Mouse (Mus musculus) brain, embryonic 14.5 days (tissue): ENCODE data around the gene Pld1. TPM values are rescaled to one million over a fixed set of nuclear protein-coding genes. Genes with fewer than 3 reads are reported as not detected.
A peak's percentile ranks its signal among the peaks of the same experiment; 100 is the strongest.

Experiments used
- DNase-seq: peaks from one replicate; pipeline ENCODE4 v3.0.0-alpha.2; 2011; ENCODE audit warnings: low read depth
- CTCF ChIP-seq: fragments of 200-500 bp; IDR thresholded peaks from 2 replicates; pipeline ENCODE4 v1.5.1; 2012; ENCODE audit warnings: inconsistent platforms, mild to moderate bottlenecking, moderate library complexity, borderline replicate concordance; ENCODE audit not compliant: insufficient read depth, insufficient read length; ENCODE audit errors: extremely low read depth
- POLR2A ChIP-seq: fragments of 200-500 bp; IDR thresholded peaks from 2 replicates; pipeline ENCODE4 v1.6.1; 2012; ENCODE audit warnings: mild to moderate bottlenecking, inconsistent platforms, borderline replicate concordance; ENCODE audit not compliant: poor library complexity, insufficient read depth, insufficient read length, severe bottlenecking; ENCODE audit errors: extremely low read depth
- polyA plus RNA-seq: library from polyadenylated mRNA; depleted of rRNA; stranded (reverse); fragments of >200 nt; gene quantifications from 2 replicates; pipeline ENCODE4 v1.2.3, GENCODE M21; 2012

The Pld1 gene
- polyA plus RNA-seq, 1 experiment: 4.6 TPM

- no peak for DNase-seq
- TF ChIP-seq CTCF (no peak), POLR2A (no peak)
Measured at GRCm38 (mm10) chr3:28081012-28081411, 142.5 kb downstream of the Pld1 start.

- TF ChIP-seq POLR2A (no peak), CTCF (no peak)
- DNase-seq: no peak
Measured at GRCm38 (mm10) chr3:28083218-28083617, 144.7 kb downstream of the Pld1 start.

DNA sequence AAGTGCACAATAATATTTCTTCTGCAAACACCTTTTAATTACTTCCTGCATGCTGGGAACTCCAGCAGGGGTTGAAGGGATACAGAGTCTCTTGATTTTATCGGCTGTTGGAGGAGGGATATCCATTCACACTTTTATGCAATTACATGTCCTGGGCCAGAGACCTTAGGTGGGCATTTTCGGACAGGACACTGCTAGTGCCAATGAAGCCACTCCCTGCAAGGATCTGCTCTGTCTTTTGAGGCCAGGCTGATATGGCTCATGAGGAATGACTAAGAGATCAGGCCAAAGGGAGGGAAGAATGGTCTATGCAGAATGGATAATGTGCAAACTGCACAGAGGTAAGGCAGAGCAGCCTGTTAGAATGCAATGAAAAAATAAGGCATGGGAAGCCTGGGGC, 145.8 kb downstream of the Pld1 start:
- DNase-seq: no peak
- TF ChIP-seq CTCF (no peak), POLR2A (no peak)

GRCm38 (mm10) chr3:28091296-28091695, 152.8 kb downstream of the Pld1 start:
- DNase-seq: no peak
- no peak for TF ChIP-seq POLR2A
- no peak for TF ChIP-seq CTCF

GRCm38 (mm10) chr3:28091741-28092140, 153.2 kb downstream of the Pld1 start:
- no peak for DNase-seq
- TF ChIP-seq POLR2A (no peak), CTCF (no peak)

- TF ChIP-seq CTCF (no peak), POLR2A (no peak)
Measured at GRCm38 (mm10) chr3:28093684-28094302, 155.3 kb downstream of the Pld1 start.

DNA sequence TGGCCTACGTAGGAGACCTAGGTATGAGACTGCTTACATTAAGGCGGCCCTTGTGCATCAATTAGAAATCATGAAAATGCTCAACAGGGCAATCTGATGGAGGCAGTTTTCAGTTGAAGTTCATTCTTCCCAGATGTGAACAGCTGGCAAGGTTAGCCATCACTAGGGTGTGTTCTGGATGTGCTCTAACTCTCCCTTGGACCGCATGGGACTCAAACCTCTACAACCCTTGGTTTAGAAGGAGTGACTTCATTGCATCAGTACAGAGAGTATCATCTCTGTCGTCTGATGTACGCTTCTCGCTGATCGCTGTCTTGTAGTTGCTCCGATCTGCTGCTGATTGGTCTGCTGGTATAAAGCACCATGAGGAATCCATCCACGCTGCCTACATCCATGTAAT, 157.0 kb downstream of the Pld1 start:
- TF ChIP-seq CTCF (no peak), POLR2A (no peak)
- DNase-seq: no peak

More at GRCm38 (mm10) chr3:28093684-28094302, 155.3 kb downstream of the Pld1 start:
- DNase-seq: no peak

DNA sequence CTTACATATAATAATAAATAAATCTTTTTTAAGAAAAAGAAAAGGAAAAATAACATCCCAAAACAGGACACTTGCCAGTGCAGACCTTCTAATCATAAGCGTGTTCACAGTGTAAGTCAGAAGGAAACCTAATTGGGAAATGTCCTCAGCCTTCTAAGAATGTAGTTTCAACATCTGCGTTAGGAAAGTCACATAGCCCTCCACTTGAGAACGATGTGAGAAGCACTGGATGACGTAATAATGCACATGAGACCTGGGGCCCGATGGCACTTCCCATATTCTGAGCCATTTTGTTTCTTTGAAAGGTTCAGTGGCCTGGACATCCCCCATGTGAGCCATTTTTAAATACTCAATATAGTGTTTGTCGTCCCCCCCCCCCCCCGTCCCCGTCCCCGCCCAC, 160.7 kb downstream of the Pld1 start:
- no peak for DNase-seq
- no peak for TF ChIP-seq POLR2A
- TF ChIP-seq CTCF: no peak

GRCm38 (mm10) chr3:28104992-28105391, 166.5 kb downstream of the Pld1 start:
- DNase-seq: no peak
- TF ChIP-seq CTCF (no peak), POLR2A (no peak)

DNA sequence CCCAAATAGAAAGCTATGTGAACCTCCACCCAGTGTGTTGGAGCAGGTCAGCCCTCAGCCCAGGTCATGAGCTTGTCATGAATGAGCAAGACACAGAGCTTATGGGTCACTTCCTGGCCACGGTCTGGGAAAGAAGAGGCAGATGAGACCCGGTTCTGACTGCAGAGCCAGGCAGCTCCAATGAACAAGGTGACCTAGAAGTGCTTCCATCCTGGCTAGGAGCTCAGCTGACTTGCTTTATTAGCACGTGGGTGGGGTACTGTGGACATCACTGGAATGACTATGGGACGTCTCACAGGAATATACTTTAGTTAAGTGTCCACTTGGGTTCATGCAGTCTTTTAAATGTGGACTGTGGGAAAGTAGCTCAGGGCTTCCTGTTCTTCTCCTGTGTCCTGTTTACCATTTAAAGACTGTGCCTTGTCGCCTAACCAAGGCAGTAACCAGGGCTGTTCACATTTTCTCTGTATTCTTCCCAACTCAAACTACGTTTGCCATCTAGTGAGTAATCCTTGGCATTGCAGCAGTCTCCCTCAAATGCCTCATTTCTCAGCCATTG, 169.0 kb downstream of the Pld1 start:
- TF ChIP-seq POLR2A: no peak
- peak; percentile 71; the same call in 1 of the 2 replicates for TF ChIP-seq CTCF
- DNase-seq: peak; percentile 84

- no peak for DNase-seq
- TF ChIP-seq POLR2A (no peak), CTCF (no peak)
Measured at GRCm38 (mm10) chr3:28111516-28111915, 173.0 kb downstream of the Pld1 start.

GRCm38 (mm10) chr3:28113881-28114280, 175.4 kb downstream of the Pld1 start:
- DNase-seq: no peak
- no peak for TF ChIP-seq POLR2A
- no peak for TF ChIP-seq CTCF
